Mouse (Mus musculus) heart, embryonic 14.5 days (tissue): ENCODE measurements around the gene F11. TPM values are rescaled to one million over a fixed set of nuclear protein-coding genes. Genes with fewer than 3 reads are reported as not detected.

ENCODE experiments used
- ATAC-seq: fragments of 200-750 bp; cut with Nextera tagmentation; 2 replicates; pipeline ENCODE4 v1.8.0; 2017; ENCODE audit warnings: low read depth, moderate TSS enrichment; ENCODE audit not compliant: insufficient number of reproducible peaks, insufficient read depth, low FRiP score
- H3K27ac ChIP-seq, 2 experiments: fragments of 200-500 bp in 1 of 2; fragments of 300-500 bp in 1 of 2; sonication (generic) in 1 of 2; replicated peaks in 1 of 2; 2 replicates each; pipeline ENCODE4 v1.5.1; 2012 to 2014; ENCODE audit warnings: low read depth in 2 of 2, low read length in 2 of 2, control low read depth in 1 of 2, mild to moderate bottlenecking in 1 of 2, mixed read lengths in 1 of 2; ENCODE audit not compliant: control insufficient read depth in 1 of 2, insufficient read depth in 1 of 2
- H3K27me3 ChIP-seq: fragments of 300-500 bp; sonication (generic); 2 replicates; pipeline ENCODE4 v1.6.1; 2014; ENCODE audit warnings: mild to moderate bottlenecking, low read length, control low read depth; ENCODE audit not compliant: control insufficient read depth, insufficient read depth
- H3K36me3 ChIP-seq: fragments of 300-500 bp; sonication (generic); 2 replicates; pipeline ENCODE4 v1.6.1; 2014; ENCODE audit warnings: mild to moderate bottlenecking, control low read depth, low read length, mixed read lengths; ENCODE audit not compliant: control insufficient read depth, insufficient read depth
- H3K4me1 ChIP-seq, 2 experiments: fragments of 200-500 bp in 1 of 2; fragments of 300-500 bp in 1 of 2; sonication (generic) in 1 of 2; 2 replicates each; pipeline ENCODE4 v1.6.1; 2012 to 2014; ENCODE audit warnings: low read length in 2 of 2, control low read depth in 1 of 2, mixed read lengths in 1 of 2; ENCODE audit not compliant: control insufficient read depth in 2 of 2, insufficient read depth in 2 of 2
- H3K4me2 ChIP-seq: fragments of 300-500 bp; sonication (generic); 2 replicates; pipeline ENCODE4 v1.6.1; 2014; ENCODE audit warnings: mild to moderate bottlenecking, low read length
- H3K4me3 ChIP-seq, 2 experiments: fragments of 200-500 bp in 1 of 2; fragments of 300-500 bp in 1 of 2; sonication (generic) in 1 of 2; 2 replicates each; pipeline ENCODE4 v1.5.1; 2012 to 2014; ENCODE audit warnings: low read length in 2 of 2, mild to moderate bottlenecking in 2 of 2, control low read depth in 1 of 2, low read depth in 1 of 2, moderate library complexity in 1 of 2; ENCODE audit not compliant: control insufficient read depth in 1 of 2, insufficient read depth in 1 of 2
- H3K9ac ChIP-seq: fragments of 300-500 bp; sonication (generic); 2 replicates; pipeline ENCODE4 v1.6.1; 2014; ENCODE audit warnings: mild to moderate bottlenecking, low read length
- H3K9me3 ChIP-seq: fragments of 300-500 bp; sonication (generic); 2 replicates; pipeline ENCODE4 v1.6.1; 2016; ENCODE audit warnings: low read length, control low read depth; ENCODE audit not compliant: control insufficient read depth
- WGBS: fragments of 180-500 bp; shearing (Covaris S2); extraction: QIAGEN DNeasy Blood & Tissue Kit; methylation state at CpG from one replicate; pipeline ENCODE4 v1.1.7; 2014; 5-methylcytosine and 5-hydroxymethylcytosine counted together
- polyA plus RNA-seq: library from polyadenylated mRNA; unstranded; fragments of >200 nt; fragmentation: Nextera tagmentation; extraction: Ambion mirVana; gene quantifications from 2 replicates; pipeline ENCODE4 v1.2.1, GENCODE M21; 2014

F11 gene
- polyA plus RNA-seq, 1 experiment from 2014 or later, result not detected

GRCm38 (mm10) chr8:45239363-45239762, 22.5 kb downstream of the F11 start:
- Histone ChIP-seq H3K36me3 (no peaks in the 10 kb centered on the region), H3K4me2 (no peak overlapping the region), H3K9me3 (no peaks in the 10 kb centered on the region), H3K4me3 (no peak overlapping the region), H3K9ac (no peak overlapping the region), H3K27me3 (no peaks in the 10 kb centered on the region), H3K4me1 (peaks cover 0 to 3% of the 10 kb centered on the region in 2 experiments; a peak in 1 of 4 replicates), H3K27ac (no peak overlapping the region)
- 81% methylated on average over 8 of the region's 8 CpGs for WGBS
- no peak for ATAC-seq

- Histone ChIP-seq H3K4me1 (peaks cover 0 to 3% of the 10 kb centered on the region in 2 experiments; a peak in 1 of 4 replicates), H3K27ac (no peak overlapping the region), H3K9me3 (no peaks in the 10 kb centered on the region), H3K27me3 (no peaks in the 10 kb centered on the region), H3K4me3 (no peak overlapping the region), H3K9ac (no peak overlapping the region), H3K36me3 (no peaks in the 10 kb centered on the region), H3K4me2 (no peak overlapping the region)
- ATAC-seq, result no peak
- WGBS, result 20% methylated on average over 3 of the region's 3 CpGs
Measured at GRCm38 (mm10) chr8:45238282-45238681, 23.5 kb downstream of the F11 start.

- no peaks in the 10 kb centered on the region for H3K36me3 ChIP-seq
- ATAC-seq, result no peak
- WGBS, result 30% methylated on average over 14 of the region's 14 CpGs
- no peak overlapping the region for H3K27ac ChIP-seq
- no peaks in the 10 kb centered on the region for H3K9me3 ChIP-seq
- no peak overlapping the region for H3K4me3 ChIP-seq
- H3K4me2 ChIP-seq, result peak overlapping the region; percentile 38
- H3K9ac ChIP-seq, result no peak overlapping the region
- no peaks in the 10 kb centered on the region for H3K27me3 ChIP-seq
- peaks cover 0 to 3% of the 10 kb centered on the region in 2 experiments; a peak in 1 of 4 replicates for H3K4me1 ChIP-seq
Measured at GRCm38 (mm10) chr8:45236164-45236912, 25.5 kb downstream of the F11 start.

- H3K27me3 ChIP-seq, result no peaks in the 10 kb centered on the region
- 84% methylated on average over 6 of the region's 6 CpGs for WGBS
- H3K9me3 ChIP-seq, result no peaks in the 10 kb centered on the region
- H3K9ac ChIP-seq, result no peak overlapping the region
- H3K4me3 ChIP-seq, result no peak overlapping the region
- no peak overlapping the region for H3K4me2 ChIP-seq
- ATAC-seq, result no peak
- H3K4me1 ChIP-seq, result peaks cover 0 to 3% of the 10 kb centered on the region in 2 experiments; a peak in 1 of 4 replicates
- H3K27ac ChIP-seq, result no peak overlapping the region
- no peaks in the 10 kb centered on the region for H3K36me3 ChIP-seq
Measured at GRCm38 (mm10) chr8:45235228-45235627, 26.6 kb downstream of the F11 start.

- peaks cover 0 to 3% of the 10 kb centered on the region in 2 experiments; a peak in 1 of 4 replicates for H3K4me1 ChIP-seq
- 77% methylated on average over 3 of the region's 3 CpGs for WGBS
- no peaks in the 10 kb centered on the region for H3K27me3 ChIP-seq
- no peak overlapping the region for H3K4me3 ChIP-seq
- H3K9me3 ChIP-seq, result no peaks in the 10 kb centered on the region
- no peak overlapping the region for H3K4me2 ChIP-seq
- ATAC-seq, result no peak
- H3K36me3 ChIP-seq, result no peaks in the 10 kb centered on the region
- no peak overlapping the region for H3K27ac ChIP-seq
- no peak overlapping the region for H3K9ac ChIP-seq
Measured at GRCm38 (mm10) chr8:45233256-45233655, 28.6 kb downstream of the F11 start.

- Histone ChIP-seq H3K9ac (no peak overlapping the region), H3K27ac (no peak overlapping the region), H3K9me3 (no peaks in the 10 kb centered on the region), H3K36me3 (no peaks in the 10 kb centered on the region), H3K27me3 (no peaks in the 10 kb centered on the region), H3K4me2 (no peak overlapping the region), H3K4me1 (0 out of 4 replicates have a peak, but pooled peaks cover 0 to 3% of the 10 kb centered on the region in 2 experiments), H3K4me3 (no peak overlapping the region)
- WGBS, result 73% methylated on average over 6 of the region's 6 CpGs
- no peak for ATAC-seq
Measured at GRCm38 (mm10) chr8:45202476-45202875, 59.4 kb downstream of the F11 start.

GRCm38 (mm10) chr8:45201605-45202004, 60.2 kb downstream of the F11 start:
- Histone ChIP-seq H3K4me3 (no peak overlapping the region), H3K27me3 (no peaks in the 10 kb centered on the region), H3K9me3 (no peaks in the 10 kb centered on the region), H3K4me2 (no peak overlapping the region), H3K27ac (no peak overlapping the region), H3K4me1 (0 out of 4 replicates have a peak, but pooled peaks cover 0 to 3% of the 10 kb centered on the region in 2 experiments), H3K9ac (no peak overlapping the region), H3K36me3 (no peaks in the 10 kb centered on the region)
- WGBS, result 60% methylated on average over 5 of the region's 5 CpGs
- ATAC-seq, result no peak
